Mouse (Mus musculus): ENCODE data around the gene Arhgef28. TPM values are rescaled to one million over a fixed set of nuclear protein-coding genes. Genes with fewer than 3 reads are reported as not detected.

Arhgef28 gene
- polyA plus RNA-seq, 1 experiment from 2014 or later = 9.4 TPM

DNA sequence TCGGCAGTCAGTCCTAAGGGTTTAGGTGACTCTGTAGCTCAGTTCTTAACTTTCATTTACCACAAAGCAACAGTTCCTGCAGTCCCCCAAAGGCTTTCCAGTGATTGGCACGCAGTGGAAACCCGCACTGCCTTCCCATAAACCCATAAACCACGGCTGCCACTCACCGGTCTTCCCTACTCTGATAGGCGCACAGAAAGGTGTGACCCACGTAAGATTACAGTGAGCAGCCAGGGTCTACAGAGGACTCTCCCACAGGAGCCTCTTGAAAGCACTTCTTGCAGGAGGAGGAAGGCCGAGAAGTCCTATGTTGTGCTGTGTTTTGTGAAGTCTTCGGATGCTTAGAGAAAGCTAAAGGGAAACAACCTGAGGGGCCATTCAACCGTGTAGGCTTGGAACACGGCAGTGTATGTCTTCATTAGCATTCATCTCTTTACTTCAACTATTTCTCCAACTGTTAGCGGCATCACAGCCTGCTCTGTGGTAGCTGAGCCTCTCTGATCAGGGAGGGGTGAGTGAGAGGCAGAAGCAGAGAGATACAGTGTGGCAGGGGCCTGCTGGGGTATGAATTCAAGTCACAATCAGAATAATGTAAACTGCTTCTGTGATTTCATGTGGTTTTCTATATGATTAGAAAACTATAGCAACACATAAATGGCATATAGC, 189.2 kb downstream of the Arhgef28 start:
- no peaks in the 10 kb centered on the region for H3K4me1 ChIP-seq (ENCODE audit: control insufficient read depth, insufficient read depth, low read length)
- peak; percentile 81 for ATAC-seq (ENCODE audit: low read depth)
- H3K27ac ChIP-seq (replicated peaks; ENCODE audit: low read depth, low read length) = no peak overlapping the region
- peak overlapping the region; percentile 39 for H3K4me3 ChIP-seq (ENCODE audit: low read depth, low read length)
- peak overlapping the region; percentile 76 for H3K4me2 ChIP-seq (ENCODE audit: low read depth, low read length)
- H3K9ac ChIP-seq (ENCODE audit: low read depth, low read length) = peak overlapping the region; percentile 58
- WGBS = 22% methylated on average over 12 of the region's 12 CpGs
- peak; percentile 66 for DNase-seq (ENCODE audit: low spot score)
- no peaks in the 10 kb centered on the region for H3K36me3 ChIP-seq (ENCODE audit: control insufficient read depth, insufficient read depth, low read length)
- no peaks in the 10 kb centered on the region for H3K27me3 ChIP-seq (replicated peaks; ENCODE audit: control insufficient read depth, insufficient read depth, low read length)
- H3K9me3 ChIP-seq (ENCODE audit: control insufficient read depth, low read length) = no peaks in the 10 kb centered on the region

DNA sequence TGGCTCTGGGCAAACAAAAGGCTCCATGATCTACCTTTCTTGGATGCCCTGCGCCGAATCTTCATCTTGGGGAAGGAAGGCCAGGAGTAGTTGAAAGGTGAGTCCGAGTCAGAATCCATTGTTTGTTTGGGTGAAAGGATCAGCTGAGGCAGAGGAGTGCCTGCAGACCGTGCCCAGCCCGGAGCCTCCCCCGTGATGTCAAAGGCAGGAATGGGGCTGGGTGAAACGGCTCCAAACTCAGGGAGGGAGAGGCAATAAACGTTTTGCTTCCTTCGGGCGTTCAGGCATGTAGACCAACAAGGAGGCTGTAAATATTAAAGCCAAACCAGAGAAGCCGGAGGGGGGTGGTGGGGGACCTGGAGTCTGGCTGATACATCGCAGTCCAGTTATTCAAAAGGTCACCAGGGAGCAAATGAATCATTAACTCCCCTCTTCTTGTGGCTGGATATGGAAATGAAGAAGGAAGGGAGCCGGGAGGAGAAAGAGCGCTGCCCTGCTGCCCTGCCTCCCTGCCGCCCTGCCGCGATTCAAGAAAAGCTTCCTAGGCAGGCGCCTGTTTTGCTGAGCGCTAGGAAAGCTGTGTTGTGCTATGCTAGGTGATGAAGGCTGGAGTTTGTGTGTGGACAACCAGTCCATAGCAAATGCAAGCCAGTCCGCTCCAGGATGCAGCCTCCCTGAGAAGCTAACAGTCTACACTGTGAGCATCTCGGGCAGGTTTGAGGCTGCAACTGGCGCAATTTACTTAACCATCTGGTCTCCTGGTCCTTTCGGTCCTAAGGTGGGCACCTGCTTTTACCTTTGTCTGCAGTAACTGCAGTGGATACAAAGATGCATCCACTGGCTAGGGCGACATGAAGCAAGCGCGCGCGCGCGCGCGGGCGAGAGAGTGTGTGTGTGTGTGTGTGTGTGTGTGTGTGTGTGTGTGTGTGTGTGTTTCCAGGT, 190.0 kb downstream of the Arhgef28 start:
- peak; percentile 32 for ATAC-seq (ENCODE audit: low read depth)

DNA sequence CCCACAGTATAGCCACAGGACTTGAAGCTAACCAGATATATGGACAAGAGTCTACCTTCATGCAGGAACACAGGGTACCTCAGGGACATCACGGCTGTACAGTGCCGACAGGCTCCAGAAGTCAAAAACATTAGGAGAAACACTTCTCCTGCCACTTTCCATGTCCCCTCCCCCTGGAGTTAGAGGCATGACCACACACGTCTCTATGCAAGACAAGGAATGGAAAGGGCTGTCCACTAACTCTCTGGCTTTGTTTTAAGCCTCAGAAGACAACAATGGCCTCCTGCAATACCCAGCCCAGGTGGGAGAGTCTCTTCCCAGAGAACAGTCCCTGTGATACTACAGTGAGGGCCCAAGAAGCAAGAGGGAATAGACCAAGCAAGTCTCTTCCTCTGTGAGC, 191.3 kb downstream of the Arhgef28 start:
- Histone ChIP-seq H3K27me3 (replicated peaks; ENCODE audit: control insufficient read depth, insufficient read depth, low read length) (no peaks in the 10 kb centered on the region), H3K27ac (replicated peaks; ENCODE audit: low read depth, low read length) (no peak overlapping the region), H3K4me1 (ENCODE audit: control insufficient read depth, insufficient read depth, low read length) (no peaks in the 10 kb centered on the region), H3K4me2 (ENCODE audit: low read depth, low read length) (peak overlapping the region; percentile 76), H3K9me3 (ENCODE audit: control insufficient read depth, low read length) (no peaks in the 10 kb centered on the region), H3K4me3 (ENCODE audit: low read depth, low read length) (peak overlapping the region; percentile 2; the same call in 1 of the 2 replicates), H3K9ac (ENCODE audit: low read depth, low read length) (0 out of 2 replicates have a peak overlapping the region, but pooled peaks have one; percentile 58), H3K36me3 (ENCODE audit: control insufficient read depth, insufficient read depth, low read length) (no peaks in the 10 kb centered on the region)
- no peak for DNase-seq (ENCODE audit: low spot score)
- no peak for ATAC-seq (ENCODE audit: low read depth)
- WGBS = 59% methylated on average over 3 of the region's 3 CpGs

More for the DNA sequence above, 190.0 kb downstream of the Arhgef28 start:
- 9% methylated on average over 33 of the region's 33 CpGs for whole genome bisulfite sequencing
- Histone ChIP-seq H3K4me3 (ENCODE audit: low read depth, low read length) (peak overlapping the region; percentile 39), H3K9ac (ENCODE audit: low read depth, low read length) (peak overlapping the region; percentile 58), H3K9me3 (ENCODE audit: control insufficient read depth, low read length) (no peaks in the 10 kb centered on the region), H3K27ac (replicated peaks; ENCODE audit: low read depth, low read length) (peak overlapping the region; percentile 39; the same call in 1 of the 2 replicates), H3K4me1 (ENCODE audit: control insufficient read depth, insufficient read depth, low read length) (no peaks in the 10 kb centered on the region), H3K4me2 (ENCODE audit: low read depth, low read length) (peak overlapping the region; percentile 76), H3K27me3 (replicated peaks; ENCODE audit: control insufficient read depth, insufficient read depth, low read length) (no peaks in the 10 kb centered on the region), H3K36me3 (ENCODE audit: control insufficient read depth, insufficient read depth, low read length) (no peaks in the 10 kb centered on the region)
- DNase-seq (ENCODE audit: low spot score) = peak; percentile 19

DNA sequence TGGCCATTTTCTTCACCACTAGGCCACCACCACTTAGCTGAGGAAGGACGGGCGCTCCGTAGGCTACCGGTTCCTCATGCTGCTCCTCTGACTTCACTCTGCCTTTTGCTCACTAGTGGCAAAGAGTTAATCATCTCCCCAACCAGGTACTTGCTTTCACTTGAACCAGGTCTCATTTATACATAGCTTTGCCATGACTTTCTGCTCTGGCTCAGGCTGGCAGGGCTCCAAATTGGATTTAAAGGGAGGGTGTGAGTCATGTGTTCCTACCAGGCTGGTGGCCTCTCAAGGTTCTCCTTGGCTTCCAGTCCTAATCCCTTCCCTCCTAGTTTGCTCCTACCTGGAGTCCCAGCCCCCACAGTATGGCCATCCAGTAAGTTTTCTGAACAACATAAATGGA, 192.5 kb downstream of the Arhgef28 start:
- Histone ChIP-seq H3K27ac (replicated peaks; ENCODE audit: low read depth, low read length) (no peak overlapping the region), H3K4me1 (ENCODE audit: control insufficient read depth, insufficient read depth, low read length) (no peaks in the 10 kb centered on the region), H3K27me3 (replicated peaks; ENCODE audit: control insufficient read depth, insufficient read depth, low read length) (no peaks in the 10 kb centered on the region), H3K4me3 (ENCODE audit: low read depth, low read length) (no peak overlapping the region), H3K9me3 (ENCODE audit: control insufficient read depth, low read length) (no peaks in the 10 kb centered on the region), H3K9ac (ENCODE audit: low read depth, low read length) (no peak overlapping the region), H3K4me2 (ENCODE audit: low read depth, low read length) (no peak overlapping the region), H3K36me3 (ENCODE audit: control insufficient read depth, insufficient read depth, low read length) (no peaks in the 10 kb centered on the region)
- ATAC-seq (ENCODE audit: low read depth) (no peak), DNase-seq (ENCODE audit: low spot score) (peak; percentile 46)
- 94% methylated on average over 4 of the region's 4 CpGs for WGBS

DNA sequence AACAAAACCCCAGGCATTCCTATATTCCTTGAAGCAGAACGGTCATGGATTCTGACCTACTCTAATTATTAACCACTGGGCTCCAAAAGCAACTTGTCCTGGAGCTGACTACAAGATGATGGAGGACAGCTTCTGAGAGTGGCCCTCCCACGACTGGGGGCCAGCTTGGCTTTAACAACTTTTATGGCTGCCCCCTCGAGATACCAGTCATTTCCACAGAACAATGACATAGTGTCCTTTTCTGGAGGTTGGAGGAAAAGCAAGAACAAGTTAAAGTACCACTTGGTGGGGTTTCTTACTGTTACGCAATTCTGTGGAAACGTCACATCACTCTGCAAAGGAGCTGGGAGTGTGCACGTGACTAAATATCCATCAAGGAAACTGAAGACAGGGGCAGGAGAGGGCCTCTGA, 194.3 kb downstream of the Arhgef28 start:
- Histone ChIP-seq H3K27ac (replicated peaks; ENCODE audit: low read depth, low read length) (no peak overlapping the region), H3K27me3 (replicated peaks; ENCODE audit: control insufficient read depth, insufficient read depth, low read length) (no peaks in the 10 kb centered on the region), H3K9ac (ENCODE audit: low read depth, low read length) (no peak overlapping the region), H3K4me3 (ENCODE audit: low read depth, low read length) (no peak overlapping the region), H3K4me2 (ENCODE audit: low read depth, low read length) (no peak overlapping the region), H3K36me3 (ENCODE audit: control insufficient read depth, insufficient read depth, low read length) (no peaks in the 10 kb centered on the region), H3K9me3 (ENCODE audit: control insufficient read depth, low read length) (no peaks in the 10 kb centered on the region), H3K4me1 (ENCODE audit: control insufficient read depth, insufficient read depth, low read length) (no peaks in the 10 kb centered on the region)
- ATAC-seq (ENCODE audit: low read depth) = no peak
- 54% methylated on average over 6 of the region's 6 CpGs for WGBS
- no peak for DNase-seq (ENCODE audit: low spot score)

DNA sequence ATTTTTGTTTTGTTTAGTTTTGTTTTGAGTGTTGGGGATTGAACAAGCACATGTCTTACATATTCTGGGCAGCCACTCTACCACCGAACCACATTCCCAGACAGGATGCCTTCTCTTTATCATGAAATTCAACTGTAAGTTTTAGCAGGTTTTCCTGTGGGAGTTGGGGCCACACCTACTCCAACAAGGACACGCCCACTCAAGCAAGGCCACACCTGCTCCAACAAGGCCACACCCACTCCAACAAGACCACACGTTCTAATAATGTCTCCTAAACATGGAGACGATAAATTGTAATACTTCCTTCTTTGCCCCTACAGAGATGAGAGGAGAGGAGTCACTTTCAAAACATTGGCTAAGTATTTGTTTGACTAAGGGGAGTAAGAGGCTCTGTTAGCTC, 197.2 kb downstream of the Arhgef28 start:
- 69% methylated on average over 4 of the region's 4 CpGs for WGBS
- Histone ChIP-seq H3K4me3 (ENCODE audit: low read depth, low read length) (no peak overlapping the region), H3K27me3 (replicated peaks; ENCODE audit: control insufficient read depth, insufficient read depth, low read length) (no peaks in the 10 kb centered on the region), H3K27ac (replicated peaks; ENCODE audit: low read depth, low read length) (no peak overlapping the region), H3K9ac (ENCODE audit: low read depth, low read length) (no peak overlapping the region), H3K9me3 (ENCODE audit: control insufficient read depth, low read length) (no peaks in the 10 kb centered on the region), H3K36me3 (ENCODE audit: control insufficient read depth, insufficient read depth, low read length) (no peaks in the 10 kb centered on the region), H3K4me1 (ENCODE audit: control insufficient read depth, insufficient read depth, low read length) (0 out of 2 replicates have a peak, but pooled peaks cover 2% of the 10 kb centered on the region), H3K4me2 (ENCODE audit: low read depth, low read length) (no peak overlapping the region)
- no peak for DNase-seq (ENCODE audit: low spot score)
- no peak for ATAC-seq (ENCODE audit: low read depth)

DNA sequence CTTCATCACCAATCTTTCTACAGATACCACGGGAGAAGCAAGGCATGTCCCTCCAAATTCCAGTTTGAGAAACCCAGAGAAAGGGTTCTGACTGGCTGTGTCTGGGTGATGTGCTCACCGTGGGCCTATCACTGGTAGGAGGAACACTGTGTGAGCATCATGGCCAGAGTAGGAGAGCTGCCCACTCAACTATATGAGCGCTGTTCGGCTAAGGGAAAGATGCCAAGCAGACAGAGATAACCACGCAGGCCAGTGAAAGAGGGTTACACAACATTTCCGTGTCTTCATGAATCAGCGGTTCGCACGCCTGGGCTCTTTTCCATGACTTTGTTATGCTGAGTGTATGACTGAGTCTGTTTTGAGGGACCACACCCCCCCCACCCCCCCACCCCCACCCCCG, 197.7 kb downstream of the Arhgef28 start:
- H3K4me3 ChIP-seq (ENCODE audit: low read depth, low read length) = no peak overlapping the region
- H3K36me3 ChIP-seq (ENCODE audit: control insufficient read depth, insufficient read depth, low read length) = no peaks in the 10 kb centered on the region
- no peaks in the 10 kb centered on the region for H3K9me3 ChIP-seq (ENCODE audit: control insufficient read depth, low read length)
- H3K4me2 ChIP-seq (ENCODE audit: low read depth, low read length) = no peak overlapping the region
- no peak for ATAC-seq (ENCODE audit: low read depth)
- H3K4me1 ChIP-seq (ENCODE audit: control insufficient read depth, insufficient read depth, low read length) = 0 out of 2 replicates have a peak, but pooled peaks cover 2% of the 10 kb centered on the region
- no peaks in the 10 kb centered on the region for H3K27me3 ChIP-seq (replicated peaks; ENCODE audit: control insufficient read depth, insufficient read depth, low read length)
- WGBS = 95% methylated on average over 10 of the region's 10 CpGs
- H3K9ac ChIP-seq (ENCODE audit: low read depth, low read length) = no peak overlapping the region
- no peak overlapping the region for H3K27ac ChIP-seq (replicated peaks; ENCODE audit: low read depth, low read length)
- DNase-seq (ENCODE audit: low spot score) = no peak

DNA sequence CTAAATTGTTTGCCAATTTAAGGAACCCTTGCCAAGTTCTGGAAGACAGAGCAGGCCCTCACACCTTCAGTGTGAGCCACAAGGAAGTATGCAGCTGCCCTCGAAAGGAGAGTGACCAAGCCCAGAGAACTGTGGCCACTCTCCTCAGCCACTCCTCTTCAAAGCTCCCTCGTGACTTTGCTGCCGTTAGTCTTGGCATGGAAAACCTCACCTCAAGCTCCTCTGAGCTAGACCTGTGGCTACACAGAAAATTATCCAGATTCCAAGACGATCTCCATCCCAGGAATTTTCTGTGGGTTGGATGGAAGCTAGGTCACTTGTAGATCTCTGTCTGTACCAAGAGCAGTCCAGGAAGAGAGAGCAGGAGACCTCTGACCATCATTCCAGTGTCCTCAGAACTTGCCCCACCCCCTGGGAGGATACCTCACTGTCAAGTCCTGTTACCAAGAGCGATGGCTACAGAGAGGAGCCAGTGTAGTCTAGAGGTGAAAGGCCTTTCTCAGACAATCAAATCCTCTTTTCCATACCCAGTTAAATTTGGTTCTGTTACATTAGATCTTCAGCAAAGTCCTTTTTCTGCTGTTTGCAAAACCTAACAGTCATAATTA, 200.5 kb downstream of the Arhgef28 start:
- ATAC-seq (ENCODE audit: low read depth) = no peak
- no peaks in the 10 kb centered on the region for H3K36me3 ChIP-seq (ENCODE audit: control insufficient read depth, insufficient read depth, low read length)
- 72% methylated on average over 5 of the region's 5 CpGs for WGBS
- no peak overlapping the region for H3K27ac ChIP-seq (replicated peaks; ENCODE audit: low read depth, low read length)
- no peak overlapping the region for H3K4me3 ChIP-seq (ENCODE audit: low read depth, low read length)
- no peak for DNase-seq (ENCODE audit: low spot score)
- no peak overlapping the region for H3K9ac ChIP-seq (ENCODE audit: low read depth, low read length)
- H3K4me2 ChIP-seq (ENCODE audit: low read depth, low read length) = no peak overlapping the region
- H3K4me1 ChIP-seq (ENCODE audit: control insufficient read depth, insufficient read depth, low read length) = 0 out of 2 replicates have a peak, but pooled peaks cover 2% of the 10 kb centered on the region
- H3K27me3 ChIP-seq (replicated peaks; ENCODE audit: control insufficient read depth, insufficient read depth, low read length) = no peaks in the 10 kb centered on the region
- H3K9me3 ChIP-seq (ENCODE audit: control insufficient read depth, low read length) = no peaks in the 10 kb centered on the region

Data from embryonic facial prominence, embryonic 14.5 days (tissue).